Mouse (Mus musculus) retina, postnatal 7 days (tissue): Measurements from ENCODE around the gene Stat6.
"Not testable (repeated sequence)": the region's sequence is repeated elsewhere in the genome, so short reads cannot be mapped to it uniquely, and the experiment has no call there.

Experiments
- DNase-seq: peaks from one replicate; pipeline ENCODE4 v3.0.0-alpha.2; 2012; ENCODE audit warnings: low read depth, low spot score

Gene Stat6

DNA sequence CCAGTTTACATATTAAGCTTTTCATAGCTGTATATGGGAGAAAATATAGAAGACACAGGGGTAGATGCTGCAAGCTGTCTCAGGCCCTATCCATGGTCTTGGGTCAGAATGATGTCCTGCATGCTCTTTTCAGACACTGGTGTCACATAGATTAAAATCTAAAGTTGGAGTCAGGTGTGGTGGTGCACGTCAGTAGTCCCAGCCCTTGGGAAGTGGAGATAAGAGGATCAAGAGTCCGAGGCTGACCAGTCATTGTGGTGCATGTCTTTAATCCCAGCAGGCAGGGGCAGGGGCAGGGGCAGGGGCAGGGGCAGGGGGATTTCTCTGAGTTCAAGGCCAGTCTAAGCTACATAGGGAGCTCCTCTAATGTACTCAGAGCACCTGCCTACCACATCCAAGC lies 3.0 kb downstream of the Stat6 start:
- no peak for DNase-seq

DNA sequence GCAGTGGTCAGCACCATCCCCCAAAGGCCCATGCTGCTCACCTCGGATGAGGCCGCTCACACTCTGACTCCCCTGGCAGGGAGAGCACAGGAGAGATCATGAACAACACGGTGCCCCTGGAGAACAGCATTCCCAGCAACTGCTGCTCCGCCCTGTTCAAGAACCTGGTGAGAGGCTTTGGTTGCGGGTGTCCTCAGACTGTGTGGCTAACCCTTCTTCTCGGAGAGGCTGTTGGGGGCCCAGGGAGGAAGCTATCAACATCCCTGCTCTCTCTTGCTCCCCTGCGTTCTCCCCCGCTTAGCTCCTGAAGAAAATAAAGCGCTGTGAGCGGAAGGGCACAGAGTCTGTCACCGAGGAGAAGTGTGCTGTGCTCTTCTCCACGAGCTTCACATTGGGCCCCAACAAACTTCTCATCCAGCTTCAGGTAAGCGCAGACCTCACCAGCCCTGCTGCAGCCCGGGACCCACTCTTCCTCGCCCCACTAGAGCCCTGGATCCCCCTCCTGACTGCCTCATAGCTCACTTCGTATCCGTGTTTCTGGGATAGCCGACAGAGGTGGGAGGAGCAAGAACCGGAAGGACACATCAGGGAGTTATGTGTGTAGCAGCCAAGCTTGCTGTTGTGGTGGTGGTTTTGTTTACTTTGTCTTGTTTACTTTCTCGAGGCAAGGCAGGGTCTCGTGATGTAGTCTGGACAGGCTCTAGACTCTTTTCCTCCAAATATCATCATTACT lies 10.3 kb downstream of the Stat6 start:
- DNase-seq: no peak

GRCm38 (mm10) chr10:127654970-127655579 lies 12.3 kb downstream of the Stat6 start:
- DNase-seq: no peak

- DNase-seq: not testable (repeated sequence)
Measured at GRCm38 (mm10) chr10:127657617-127658016, 14.8 kb downstream of the Stat6 start.

- DNase-seq: no peak
Measured at GRCm38 (mm10) chr10:127658076-127658475, 15.3 kb downstream of the Stat6 start.

DNA sequence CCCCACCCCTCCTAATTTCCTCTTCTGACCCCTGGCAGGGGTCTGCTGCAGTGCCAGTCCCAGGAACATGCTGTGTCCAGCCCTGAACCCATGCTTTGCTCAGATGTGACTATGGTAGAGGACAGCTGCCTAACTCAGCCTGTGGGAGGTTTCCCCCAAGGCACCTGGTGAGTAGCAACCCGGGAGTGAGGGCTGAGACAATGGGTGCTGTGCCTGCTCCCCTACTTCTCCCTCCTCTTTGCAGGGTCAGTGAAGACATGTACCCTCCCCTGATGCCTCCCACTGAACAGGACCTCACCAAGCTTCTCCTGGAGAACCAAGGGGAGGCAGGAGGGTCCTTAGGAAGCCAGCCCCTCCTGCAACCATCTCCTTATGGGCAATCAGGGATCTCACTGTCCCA lies 16.8 kb downstream of the Stat6 start:
- DNase-seq: no peak

DNA sequence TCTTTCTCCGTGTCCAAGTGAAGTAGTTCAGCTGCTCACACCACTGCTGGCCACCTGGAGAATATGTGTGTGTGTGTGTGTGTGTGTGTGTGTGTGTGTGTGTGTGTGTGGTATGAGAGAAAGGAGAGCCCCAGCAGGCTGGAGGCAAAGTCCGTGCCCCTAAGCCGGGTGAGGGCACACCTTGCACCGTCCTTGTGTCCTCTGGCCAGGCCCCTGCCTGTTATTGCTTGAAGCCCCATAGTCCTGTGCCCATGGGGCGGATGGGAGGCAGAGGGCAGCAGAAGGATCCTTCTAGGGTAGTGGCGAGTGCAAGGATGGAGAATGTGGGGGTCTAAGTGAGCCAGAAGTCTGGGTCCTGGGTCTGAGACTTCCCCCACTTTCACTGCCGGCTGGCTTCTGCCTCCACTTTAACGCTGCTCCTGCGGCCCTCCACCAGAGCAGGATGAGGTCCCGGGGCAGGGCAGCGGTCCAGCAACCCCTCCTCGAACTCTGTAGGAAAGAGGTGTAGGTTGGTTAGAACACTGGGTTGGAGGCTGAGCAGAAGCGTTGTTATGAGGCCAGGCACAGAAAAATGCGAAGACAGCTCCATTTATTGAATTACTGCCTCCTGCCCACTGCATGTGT lies 18.6 kb downstream of the Stat6 start:
- no peak for DNase-seq

- no peak for DNase-seq
Measured at GRCm38 (mm10) chr10:127661915-127662663, 19.3 kb downstream of the Stat6 start.

DNA sequence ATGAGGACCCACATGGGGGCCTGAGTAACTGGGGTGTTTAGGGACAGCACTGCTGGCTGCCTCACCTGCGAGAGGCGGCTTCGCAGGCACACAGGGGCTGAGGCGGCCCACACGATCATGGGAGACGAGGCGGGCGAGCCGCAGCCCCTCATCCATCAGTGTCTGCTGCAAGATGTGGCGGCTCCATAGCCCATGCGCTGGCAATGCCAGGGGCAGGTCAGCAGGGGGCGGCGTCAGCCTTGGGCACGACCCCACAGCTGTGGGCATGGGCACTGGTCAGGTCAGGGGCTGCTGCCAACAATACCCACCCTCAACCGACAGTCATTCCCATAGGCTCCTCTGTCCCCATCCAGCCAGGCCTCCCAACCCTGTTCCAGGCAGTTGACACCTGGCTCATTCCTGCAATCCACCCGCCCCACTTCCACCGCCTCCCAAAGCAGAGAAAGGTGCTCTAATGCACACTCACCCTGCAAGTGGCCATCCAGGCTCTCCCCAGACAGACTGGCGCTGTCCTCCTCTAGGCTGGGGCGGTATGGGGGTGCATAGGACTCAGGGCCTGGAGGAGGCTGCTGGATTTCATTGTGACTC lies 20.0 kb downstream of the Stat6 start:
- DNase-seq: no peak

DNA sequence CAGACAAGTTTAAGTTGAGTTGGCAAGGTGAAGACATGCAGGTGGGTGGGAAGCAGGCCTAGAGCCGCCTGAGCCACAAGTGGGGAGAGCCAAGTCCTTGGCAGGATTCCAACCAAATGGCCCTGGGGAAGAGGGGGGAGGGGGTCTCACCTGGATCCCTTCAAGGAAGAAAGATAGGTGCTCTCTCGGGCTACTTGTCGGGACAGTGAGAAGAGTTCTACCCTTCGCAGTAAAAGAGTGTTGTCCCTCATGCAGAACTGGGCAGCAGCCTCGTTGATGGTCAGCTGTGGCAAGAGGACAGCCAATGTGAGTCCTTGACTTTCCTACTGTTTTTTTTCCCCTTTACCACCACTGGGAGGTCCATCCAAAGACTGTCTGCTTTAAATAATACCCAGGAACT lies 20.8 kb downstream of the Stat6 start:
- no peak for DNase-seq

- DNase-seq: no peak
Measured at GRCm38 (mm10) chr10:127664166-127664565, 21.4 kb downstream of the Stat6 start.

GRCm38 (mm10) chr10:127664891-127665290 lies 22.1 kb downstream of the Stat6 start:
- DNase-seq: no peak

DNA sequence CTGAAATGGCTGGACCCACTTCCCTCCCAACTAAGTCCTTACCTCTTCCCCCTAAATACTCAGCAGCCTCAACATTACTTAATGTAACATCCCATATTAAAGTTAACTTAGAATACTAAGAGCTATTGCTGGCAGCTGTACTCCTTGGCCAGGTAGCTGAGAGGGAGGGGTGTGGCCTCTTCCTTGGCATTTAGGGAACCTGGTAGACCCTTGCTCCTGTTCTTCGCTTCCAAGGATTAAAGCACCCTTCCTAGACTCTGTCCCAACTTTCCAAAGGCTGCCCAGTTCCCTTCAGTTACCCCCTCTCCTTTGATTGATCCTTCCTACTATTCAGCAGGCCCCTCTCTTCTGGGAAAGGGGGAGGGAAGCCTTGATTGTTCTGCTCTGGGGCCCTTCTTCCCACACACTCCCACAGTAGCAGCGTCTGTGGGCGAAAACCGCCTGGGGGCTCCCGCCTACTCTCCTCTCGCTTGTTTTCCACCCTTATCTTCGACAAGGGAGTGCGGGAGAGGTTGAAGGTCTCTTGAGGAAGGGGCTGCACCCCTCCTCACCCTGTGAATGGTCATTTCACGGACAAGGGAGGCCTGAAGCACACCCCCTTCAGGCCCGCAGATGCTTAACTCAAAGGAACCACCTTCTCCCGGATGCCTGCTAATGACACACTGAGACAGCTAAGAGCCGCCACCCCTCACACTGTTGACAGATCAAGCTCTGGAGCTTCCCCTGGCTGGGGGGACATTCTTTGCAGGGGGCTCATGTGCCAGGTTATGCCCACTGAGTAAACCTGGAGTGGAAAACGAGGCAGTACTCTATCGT lies 22.8 kb downstream of the Stat6 start:
- DNase-seq: no peak

- DNase-seq: no peak
Measured at GRCm38 (mm10) chr10:127666501-127667268, 23.9 kb downstream of the Stat6 start, which contains the start of gene Nemp1. Gene Nemp1 (plus strand): TSS chr10:127666901.

DNA sequence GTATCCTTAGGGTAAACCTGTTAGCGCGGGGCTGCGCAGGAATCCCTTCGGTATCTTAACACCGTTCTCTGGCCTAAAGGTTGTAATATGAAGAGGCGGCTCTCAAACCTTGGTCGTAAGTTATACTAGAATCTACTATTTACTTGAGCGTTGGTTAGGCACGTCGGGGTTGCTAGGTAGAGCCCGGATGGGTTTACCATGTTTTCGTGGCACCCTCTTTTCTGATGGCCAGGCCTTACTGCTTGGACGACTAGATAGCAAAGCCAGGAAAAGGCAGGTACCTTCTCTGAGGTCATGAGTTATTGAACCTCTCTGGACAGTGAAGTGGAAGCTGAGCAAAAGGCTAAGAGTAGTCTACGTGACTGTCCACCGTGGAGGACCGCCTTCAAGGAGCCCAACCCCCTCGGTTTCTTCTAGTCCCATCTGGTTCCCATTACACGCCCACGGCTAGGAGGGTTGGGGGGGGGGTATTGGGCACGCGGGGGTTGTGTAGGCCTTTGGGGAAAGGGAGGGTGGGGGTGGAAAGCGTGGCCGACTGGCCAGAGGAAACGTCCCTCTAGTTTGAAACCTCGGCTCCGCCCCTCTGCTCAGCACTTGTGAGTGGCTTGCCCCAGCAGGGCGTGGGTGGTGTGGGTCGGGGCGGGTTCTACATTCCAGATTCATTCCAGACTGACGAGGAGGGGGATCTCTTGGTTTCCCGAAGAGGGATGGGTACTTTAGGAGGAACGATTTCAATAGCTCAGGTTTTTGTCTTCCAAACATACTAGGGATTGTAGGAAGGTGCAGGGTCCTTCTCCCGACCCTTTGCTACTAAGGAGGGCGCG lies 24.7 kb downstream of the Stat6 start:
- DNase-seq: no peak

DNA sequence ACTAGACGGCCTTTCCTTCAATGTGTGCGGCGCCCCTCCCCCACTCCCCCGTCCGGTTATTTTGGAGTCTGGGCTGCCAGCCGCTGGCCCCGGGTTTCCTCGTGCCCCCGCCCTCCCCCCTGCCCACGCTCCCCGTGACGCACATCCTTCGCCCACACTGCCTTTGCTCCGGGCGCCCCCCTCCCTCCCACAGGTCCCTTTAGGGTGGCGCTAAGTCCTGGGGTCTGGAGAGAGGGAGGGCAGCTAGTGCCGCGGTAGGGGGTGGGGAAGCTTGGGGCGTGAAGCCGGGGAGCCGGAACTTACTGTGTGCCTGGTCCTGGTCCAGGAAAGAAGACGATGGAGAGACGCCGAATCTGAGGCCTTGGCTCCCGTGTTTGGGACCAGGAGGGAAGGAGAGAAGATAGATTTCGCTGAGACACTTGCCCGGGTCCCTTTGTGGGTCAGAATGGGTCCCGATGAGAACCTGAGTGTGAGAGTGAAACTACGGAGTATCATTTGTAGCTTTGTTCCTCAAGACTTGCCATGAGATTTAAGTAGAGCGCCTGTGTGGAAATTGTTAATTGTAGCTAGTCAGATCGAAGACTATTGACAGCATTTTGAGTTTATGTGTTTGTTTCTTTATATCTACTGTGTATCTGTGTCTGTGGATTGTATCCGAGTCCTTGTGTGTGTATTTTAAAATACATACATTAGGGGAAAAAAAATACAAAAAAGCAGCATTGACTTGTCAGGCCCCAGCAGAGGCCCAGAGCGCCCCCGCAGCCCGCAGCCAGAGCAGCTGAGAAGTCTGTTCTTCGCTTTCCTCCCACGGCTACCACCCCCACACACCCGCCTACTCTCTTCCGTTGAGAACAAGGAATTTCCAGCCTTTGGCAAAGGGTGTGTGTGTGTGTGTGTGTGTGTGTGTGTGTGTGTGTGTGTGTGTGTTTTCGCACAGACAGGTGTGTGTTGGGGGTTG lies 25.6 kb downstream of the Stat6 start, which contains the start of gene Nab2:
Nab2 (minus strand) TSS at position 476 of the 958 bp plus-strand sequence.
- no peak for DNase-seq

- no peak for DNase-seq
Measured at GRCm38 (mm10) chr10:127669170-127669569, 26.4 kb downstream of the Stat6 start.

DNA sequence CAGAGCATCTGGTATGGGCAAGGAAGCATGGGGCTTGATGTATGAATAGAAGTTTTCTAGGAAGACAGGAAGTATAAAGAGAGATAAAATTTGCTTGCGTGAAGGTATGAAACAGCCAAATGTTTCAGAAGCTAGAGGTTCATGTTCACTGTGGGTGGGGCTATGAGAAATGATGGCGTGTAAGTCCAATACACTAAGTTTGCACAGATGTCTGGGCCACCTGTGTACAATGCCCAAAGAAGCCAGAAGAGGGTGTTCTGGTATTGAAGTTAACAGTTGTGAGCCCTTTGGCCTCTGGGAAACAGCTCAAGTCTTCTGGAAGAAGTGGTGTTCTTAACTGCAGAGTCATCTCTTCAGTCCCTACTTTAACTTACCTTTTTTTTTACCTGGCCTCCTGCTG lies 27.4 kb downstream of the Stat6 start:
- no peak for DNase-seq
